Mouse (Mus musculus) urinary bladder, postnatal 4 days (tissue): Measurements from ENCODE around the gene Rarres1.

Source experiments
- DNase-seq, 2 experiments: peaks; one replicate each; pipeline ENCODE4 v3.0.0; 2021 to 2022; ENCODE audit warnings: low spot score in 2 of 2

The Rarres1 gene

GRCm38 (mm10) chr3:67492086-67492869 lies 23.0 kb downstream of the Rarres1 start:
- no peak for DNase-seq

GRCm38 (mm10) chr3:67490156-67490555 lies 25.2 kb downstream of the Rarres1 start:
- DNase-seq = no peak

GRCm38 (mm10) chr3:67485233-67485632 lies 30.1 kb downstream of the Rarres1 start:
- no peak for DNase-seq

- DNase-seq = peak in 1 of 2 experiments; percentile 49
Observed at GRCm38 (mm10) chr3:67482400-67482799, 32.9 kb downstream of the Rarres1 start.

- peak in 1 of 2 experiments; percentile 48 for DNase-seq
Observed at GRCm38 (mm10) chr3:67479806-67480205, 35.5 kb downstream of the Rarres1 start.

GRCm38 (mm10) chr3:67473438-67473837 lies 41.9 kb downstream of the Rarres1 start:
- DNase-seq = no peak

- no peak for DNase-seq
Observed at GRCm38 (mm10) chr3:67471408-67472127, 43.8 kb downstream of the Rarres1 start.

GRCm38 (mm10) chr3:67467281-67467680 lies 48.0 kb downstream of the Rarres1 start:
- no peak for DNase-seq

GRCm38 (mm10) chr3:67466576-67466975 lies 48.7 kb downstream of the Rarres1 start:
- no peak for DNase-seq

GRCm38 (mm10) chr3:67463450-67464372 lies 51.6 kb downstream of the Rarres1 start, which contains the start of gene Lxn:
TSS of gene Lxn (minus strand) at chr3:67463926.
- DNase-seq = peak; percentile 57 to 71

- no peak for DNase-seq
Observed at GRCm38 (mm10) chr3:67463001-67463400, 52.3 kb downstream of the Rarres1 start.

GRCm38 (mm10) chr3:67462578-67462977 lies 52.7 kb downstream of the Rarres1 start:
- DNase-seq = no peak

GRCm38 (mm10) chr3:67462015-67462414 lies 53.3 kb downstream of the Rarres1 start:
- no peak for DNase-seq

GRCm38 (mm10) chr3:67459881-67460280 lies 55.4 kb downstream of the Rarres1 start:
- DNase-seq = no peak

- DNase-seq = no peak
Observed at GRCm38 (mm10) chr3:67450601-67451210, 64.6 kb downstream of the Rarres1 start.

- DNase-seq = no peak
Observed at GRCm38 (mm10) chr3:67449660-67450059, 65.7 kb downstream of the Rarres1 start.

GRCm38 (mm10) chr3:67447143-67447542 lies 68.2 kb downstream of the Rarres1 start:
- DNase-seq = no peak

- DNase-seq = no peak
Observed at GRCm38 (mm10) chr3:67434011-67434410, 81.3 kb downstream of the Rarres1 start.

GRCm38 (mm10) chr3:67429999-67430380 lies 85.3 kb downstream of the Rarres1 start, which contains the start of gene Gfm1:
TSS of gene Gfm1 (plus strand) at chr3:67430096.
- peak; percentile 79 to 88 for DNase-seq

- DNase-seq = no peak
Observed at GRCm38 (mm10) chr3:67429338-67429998, 85.9 kb downstream of the Rarres1 start.
